Mouse (Mus musculus) midbrain, embryonic 13.5 days (tissue): ENCODE measurements around the gene Prkcb. TPM values are rescaled to one million over a fixed set of nuclear protein-coding genes. Genes with fewer than 3 reads are reported as not detected.

Experiments used
- ATAC-seq: fragments of 200-750 bp; cut with Nextera tagmentation; 2 replicates; pipeline ENCODE4 v1.8.0; 2017; ENCODE audit warnings: mild to moderate bottlenecking, moderate TSS enrichment, moderate library complexity
- H3K27ac ChIP-seq: fragments of 300-500 bp; sonication (generic); 2 replicates; pipeline ENCODE4 v1.5.1; 2015; ENCODE audit warnings: inconsistent platforms, mild to moderate bottlenecking, moderate library complexity
- H3K27me3 ChIP-seq: fragments of 300-500 bp; sonication (generic); 2 replicates; pipeline ENCODE4 v1.6.1; 2015; ENCODE audit warnings: mild to moderate bottlenecking, inconsistent platforms
- H3K36me3 ChIP-seq: fragments of 300-500 bp; sonication (generic); 2 replicates; pipeline ENCODE4 v1.6.1; 2015; ENCODE audit warnings: mild to moderate bottlenecking, inconsistent platforms
- H3K4me1 ChIP-seq: fragments of 300-500 bp; sonication (generic); replicated peaks from 2 replicates; pipeline ENCODE4 v1.6.1; 2015; ENCODE audit warnings: inconsistent platforms
- H3K4me2 ChIP-seq: fragments of 300-500 bp; sonication (generic); replicated peaks from 2 replicates; pipeline ENCODE4 v1.6.1; 2015; ENCODE audit warnings: moderate library complexity, mild to moderate bottlenecking, inconsistent platforms
- H3K4me3 ChIP-seq: fragments of 300-500 bp; sonication (generic); replicated peaks from 2 replicates; pipeline ENCODE4 v1.5.1; 2015; ENCODE audit warnings: mild to moderate bottlenecking, inconsistent platforms
- H3K9ac ChIP-seq: fragments of 300-500 bp; sonication (generic); replicated peaks from 2 replicates; pipeline ENCODE4 v1.6.1; 2015; ENCODE audit warnings: mild to moderate bottlenecking, inconsistent platforms
- H3K9me3 ChIP-seq: fragments of 300-500 bp; sonication (generic); 2 replicates; pipeline ENCODE4 v1.6.1; 2016; ENCODE audit warnings: mild to moderate bottlenecking, inconsistent platforms
- WGBS: fragments of 180-500 bp; shearing (Covaris S2); methylation state at CpG from one replicate; pipeline ENCODE4 v1.1.7; 2015; 5-methylcytosine and 5-hydroxymethylcytosine counted together
- polyA plus RNA-seq: library from polyadenylated mRNA; unstranded; fragments of >200 nt; fragmentation: Nextera tagmentation; extraction: Ambion mirVana; gene quantifications from 2 replicates; pipeline ENCODE4 v1.2.1, GENCODE M21; 2015

The Prkcb gene
- polyA plus RNA-seq, 1 experiment from 2014 or later, result 46.4 TPM

GRCm38 (mm10) chr7:122566011-122566410 lies 277.5 kb downstream of the Prkcb start:
- H3K36me3 ChIP-seq, result no peaks in the 10 kb centered on the region
- H3K4me2 ChIP-seq, result no peak overlapping the region
- H3K4me1 ChIP-seq, result no peaks in the 10 kb centered on the region
- no peak overlapping the region for H3K4me3 ChIP-seq
- 66% methylated on average over 7 of the region's 7 CpGs for WGBS
- no peak overlapping the region for H3K9ac ChIP-seq
- no peaks in the 10 kb centered on the region for H3K9me3 ChIP-seq
- H3K27me3 ChIP-seq, result no peaks in the 10 kb centered on the region
- no peak overlapping the region for H3K27ac ChIP-seq
- ATAC-seq, result no peak

- Histone ChIP-seq H3K4me1 (no peaks in the 10 kb centered on the region), H3K9ac (no peak overlapping the region), H3K36me3 (no peaks in the 10 kb centered on the region), H3K27me3 (no peaks in the 10 kb centered on the region), H3K4me3 (no peak overlapping the region), H3K27ac (no peak overlapping the region), H3K4me2 (no peak overlapping the region), H3K9me3 (no peaks in the 10 kb centered on the region)
- 78% methylated on average over 7 of the region's 7 CpGs for WGBS
- ATAC-seq, result no peak
Measured at GRCm38 (mm10) chr7:122568787-122569186, 280.2 kb downstream of the Prkcb start.

DNA sequence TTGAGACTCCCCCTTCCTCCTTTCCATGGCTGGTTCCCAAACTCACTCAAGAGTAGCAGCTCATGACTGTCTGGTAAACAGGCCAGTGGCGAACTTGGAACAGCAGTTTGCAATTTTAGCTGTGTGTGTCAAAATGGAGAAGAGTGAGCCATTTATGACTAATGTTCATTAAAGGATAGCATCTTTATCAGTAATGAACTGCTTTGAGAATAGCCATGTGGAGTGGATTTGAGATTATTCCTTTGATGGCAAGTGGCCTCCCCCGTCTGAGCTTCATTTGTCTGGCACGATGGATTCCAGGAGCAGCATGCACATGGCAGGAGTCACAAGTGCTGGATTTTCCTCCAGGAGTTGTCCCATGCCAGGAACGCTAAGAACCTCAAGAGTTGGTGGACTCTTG lies 281.9 kb downstream of the Prkcb start:
- H3K9ac ChIP-seq, result no peak overlapping the region
- H3K4me2 ChIP-seq, result no peak overlapping the region
- no peaks in the 10 kb centered on the region for H3K27me3 ChIP-seq
- no peak overlapping the region for H3K4me3 ChIP-seq
- 0 out of 2 replicates have a peak, but pooled peaks cover 5% of the 10 kb centered on the region for H3K4me1 ChIP-seq
- ATAC-seq, result no peak
- H3K27ac ChIP-seq, result no peak overlapping the region
- WGBS, result 74% methylated on average over 4 of the region's 4 CpGs
- no peaks in the 10 kb centered on the region for H3K36me3 ChIP-seq
- H3K9me3 ChIP-seq, result no peaks in the 10 kb centered on the region

DNA sequence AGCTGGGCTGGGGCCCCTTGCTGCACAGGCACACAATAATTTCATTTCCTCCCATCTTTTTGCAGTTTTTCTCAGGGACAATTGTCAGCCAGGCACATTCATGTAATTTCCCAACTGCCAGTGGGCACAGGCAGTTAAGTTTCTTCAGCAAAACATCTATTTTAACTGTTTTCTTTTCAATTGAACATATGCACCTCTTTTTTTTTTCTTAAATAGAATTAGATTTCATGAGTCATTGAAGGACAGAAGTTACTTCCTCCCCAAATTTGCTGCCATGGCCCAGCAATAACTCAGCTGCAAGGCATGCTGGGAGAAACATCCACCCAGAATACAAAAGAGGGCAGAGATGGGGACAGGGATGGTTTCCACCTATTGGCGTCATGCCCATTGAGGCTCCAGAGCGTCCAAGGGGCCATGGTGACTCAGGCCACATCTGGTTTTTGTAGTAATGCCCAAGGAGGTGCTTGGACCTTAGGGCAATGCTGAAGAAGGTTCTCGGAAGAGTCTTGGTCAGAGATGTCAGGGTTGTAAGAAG lies 284.6 kb downstream of the Prkcb start:
- Histone ChIP-seq H3K9ac (no peak overlapping the region), H3K27me3 (no peaks in the 10 kb centered on the region), H3K4me1 (0 out of 2 replicates have a peak, but pooled peaks cover 9% of the 10 kb centered on the region), H3K36me3 (no peaks in the 10 kb centered on the region), H3K4me3 (no peak overlapping the region), H3K9me3 (no peaks in the 10 kb centered on the region), H3K4me2 (no peak overlapping the region), H3K27ac (no peak overlapping the region)
- 92% methylated on average over 3 of the region's 3 CpGs for WGBS
- ATAC-seq, result no peak

DNA sequence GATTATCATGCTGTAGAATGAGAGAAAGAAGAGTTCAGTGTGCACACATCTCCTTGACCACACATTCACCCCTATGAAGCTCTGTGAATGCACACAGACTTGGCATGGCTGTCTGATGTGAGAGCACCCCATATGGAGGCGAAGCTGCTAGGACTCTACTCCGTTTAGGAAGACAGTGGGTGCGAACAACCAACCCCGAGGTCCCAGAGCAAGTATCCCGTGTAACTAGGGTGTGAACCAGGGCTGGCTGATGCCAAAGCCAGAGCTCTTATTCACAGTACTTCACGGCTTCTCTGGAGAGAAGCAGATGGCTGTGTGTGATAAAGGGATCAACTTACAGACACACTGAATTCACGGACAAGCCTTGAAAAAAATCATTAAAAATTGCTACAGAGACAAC lies 285.9 kb downstream of the Prkcb start:
- Histone ChIP-seq H3K27me3 (no peaks in the 10 kb centered on the region), H3K4me2 (no peak overlapping the region), H3K36me3 (no peaks in the 10 kb centered on the region), H3K4me1 (0 out of 2 replicates have a peak, but pooled peaks cover 9% of the 10 kb centered on the region), H3K9ac (no peak overlapping the region), H3K27ac (no peak overlapping the region), H3K4me3 (no peak overlapping the region), H3K9me3 (no peaks in the 10 kb centered on the region)
- WGBS, result 83% methylated on average over 7 of the region's 7 CpGs
- ATAC-seq, result no peak

DNA sequence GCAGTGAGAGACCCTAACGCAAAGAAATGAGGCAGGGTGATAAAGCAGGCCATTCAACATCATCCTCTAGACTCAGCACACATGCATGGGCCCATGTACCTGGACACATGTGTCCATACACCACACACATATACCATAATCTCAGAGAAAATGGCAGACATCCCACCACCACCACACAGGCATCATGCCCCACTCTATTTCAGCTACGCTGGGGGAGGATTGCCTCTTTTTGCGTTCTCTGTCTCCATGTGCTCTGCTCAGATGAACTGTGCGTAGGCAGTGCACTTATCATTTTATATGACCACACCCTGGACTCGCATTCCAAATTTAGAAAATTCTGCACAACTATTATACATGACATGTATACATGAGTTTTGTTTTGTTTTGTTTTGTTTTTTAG lies 286.5 kb downstream of the Prkcb start:
- no peak overlapping the region for H3K9ac ChIP-seq
- no peak overlapping the region for H3K4me3 ChIP-seq
- WGBS, result 85% methylated on average over 5 of the region's 5 CpGs
- no peak for ATAC-seq
- H3K4me2 ChIP-seq, result no peak overlapping the region
- 0 out of 2 replicates have a peak, but pooled peaks cover 9% of the 10 kb centered on the region for H3K4me1 ChIP-seq
- H3K36me3 ChIP-seq, result no peaks in the 10 kb centered on the region
- H3K27ac ChIP-seq, result no peak overlapping the region
- no peaks in the 10 kb centered on the region for H3K27me3 ChIP-seq
- no peaks in the 10 kb centered on the region for H3K9me3 ChIP-seq

GRCm38 (mm10) chr7:122575506-122575905 lies 287.0 kb downstream of the Prkcb start:
- Histone ChIP-seq H3K27me3 (no peaks in the 10 kb centered on the region), H3K4me3 (no peak overlapping the region), H3K9me3 (no peaks in the 10 kb centered on the region), H3K4me1 (0 out of 2 replicates have a peak, but pooled peaks cover 9% of the 10 kb centered on the region), H3K36me3 (no peaks in the 10 kb centered on the region), H3K4me2 (no peak overlapping the region), H3K27ac (no peak overlapping the region), H3K9ac (no peak overlapping the region)
- WGBS, result 29% methylated on average over 8 of the region's 8 CpGs
- ATAC-seq, result no peak

DNA sequence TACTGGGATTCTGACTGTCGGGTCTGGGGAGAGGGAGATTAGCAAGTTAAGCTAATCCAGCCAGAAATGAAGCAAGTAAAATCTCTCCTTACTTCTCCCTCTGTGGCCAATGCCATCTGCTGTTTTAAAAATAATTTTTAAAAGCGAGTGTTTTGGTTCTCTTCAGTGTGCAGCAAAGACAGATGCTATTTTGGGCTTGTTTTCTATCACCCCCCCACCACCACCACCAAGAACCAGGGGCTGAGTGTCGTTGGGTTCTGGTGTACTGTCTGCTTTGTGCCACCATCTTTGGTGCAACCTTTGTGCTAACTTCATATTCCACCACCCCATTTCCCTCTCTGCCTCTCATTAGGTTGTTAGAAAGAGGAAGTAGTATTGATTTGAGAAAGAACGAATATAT lies 289.0 kb downstream of the Prkcb start:
- Histone ChIP-seq H3K27me3 (no peaks in the 10 kb centered on the region), H3K4me3 (no peak overlapping the region), H3K9ac (no peak overlapping the region), H3K27ac (no peak overlapping the region), H3K9me3 (no peaks in the 10 kb centered on the region), H3K36me3 (no peaks in the 10 kb centered on the region), H3K4me2 (no peak overlapping the region), H3K4me1 (0 out of 2 replicates have a peak, but pooled peaks cover 9% of the 10 kb centered on the region)
- ATAC-seq, result no peak
- 80% methylated on average over 4 of the region's 4 CpGs for WGBS

DNA sequence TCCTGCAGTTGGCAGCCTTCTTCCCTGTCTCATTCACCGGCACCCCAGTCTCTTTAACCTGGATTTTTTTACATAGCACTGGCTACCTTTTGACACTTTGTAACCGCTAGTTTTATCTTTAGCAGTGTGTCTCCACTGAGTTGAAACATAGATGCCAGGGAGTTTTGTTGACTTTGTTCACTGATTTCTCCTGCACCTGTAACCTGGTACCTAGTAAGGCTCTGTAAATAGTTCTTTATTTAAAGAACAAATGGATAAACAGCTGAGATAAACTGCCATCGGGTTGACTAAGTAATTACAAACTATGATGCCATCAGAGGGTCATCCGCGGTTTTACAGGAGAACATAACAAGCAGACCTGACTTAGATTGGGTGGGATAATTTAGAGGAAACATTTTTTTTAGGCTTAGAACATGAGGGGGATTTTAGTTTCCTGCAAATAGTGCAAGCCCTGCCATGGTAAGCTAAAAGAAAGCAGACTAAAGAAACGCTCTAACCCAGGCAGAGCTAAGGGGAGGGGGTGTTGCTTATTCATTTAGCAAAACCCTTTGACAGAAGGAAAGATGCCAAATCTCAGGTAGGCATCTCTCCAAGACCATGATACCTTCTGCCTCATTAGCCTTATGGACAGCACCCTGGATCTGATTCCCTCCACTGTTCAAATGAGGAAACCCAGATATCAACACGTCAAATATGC lies 291.1 kb downstream of the Prkcb start:
- no peak overlapping the region for H3K9ac ChIP-seq
- H3K9me3 ChIP-seq, result no peaks in the 10 kb centered on the region
- 0 out of 2 replicates have a peak, but pooled peaks cover 9% of the 10 kb centered on the region for H3K4me1 ChIP-seq
- H3K4me3 ChIP-seq, result no peak overlapping the region
- H3K27ac ChIP-seq, result no peak overlapping the region
- H3K27me3 ChIP-seq, result no peaks in the 10 kb centered on the region
- H3K4me2 ChIP-seq, result no peak overlapping the region
- ATAC-seq, result no peak
- 92% methylated on average over 7 of the region's 7 CpGs for WGBS
- H3K36me3 ChIP-seq, result no peaks in the 10 kb centered on the region

DNA sequence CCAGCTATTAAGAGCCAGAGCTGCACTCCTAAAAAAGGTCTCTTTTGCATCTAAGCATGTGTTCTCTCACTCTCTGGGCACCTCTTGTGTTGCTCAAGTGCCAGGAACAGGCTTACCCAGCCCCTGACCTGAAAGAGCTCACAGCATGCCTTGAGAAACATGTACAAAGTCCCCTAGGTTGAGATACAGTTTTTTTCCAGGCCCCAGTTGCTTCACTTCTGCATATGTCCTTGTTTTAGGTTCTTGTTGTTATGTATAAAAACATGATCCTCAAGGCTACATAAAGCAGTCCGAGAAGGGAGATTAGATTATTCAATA lies 291.6 kb downstream of the Prkcb start:
- H3K27ac ChIP-seq, result no peak overlapping the region
- no peak overlapping the region for H3K9ac ChIP-seq
- no peaks in the 10 kb centered on the region for H3K9me3 ChIP-seq
- no peaks in the 10 kb centered on the region for H3K27me3 ChIP-seq
- ATAC-seq, result no peak
- H3K4me1 ChIP-seq, result 0 out of 2 replicates have a peak, but pooled peaks cover 6% of the 10 kb centered on the region
- H3K4me2 ChIP-seq, result no peak overlapping the region
- H3K36me3 ChIP-seq, result no peaks in the 10 kb centered on the region
- 87% methylated on average over 1 of the region's 1 CpGs for WGBS
- no peak overlapping the region for H3K4me3 ChIP-seq

DNA sequence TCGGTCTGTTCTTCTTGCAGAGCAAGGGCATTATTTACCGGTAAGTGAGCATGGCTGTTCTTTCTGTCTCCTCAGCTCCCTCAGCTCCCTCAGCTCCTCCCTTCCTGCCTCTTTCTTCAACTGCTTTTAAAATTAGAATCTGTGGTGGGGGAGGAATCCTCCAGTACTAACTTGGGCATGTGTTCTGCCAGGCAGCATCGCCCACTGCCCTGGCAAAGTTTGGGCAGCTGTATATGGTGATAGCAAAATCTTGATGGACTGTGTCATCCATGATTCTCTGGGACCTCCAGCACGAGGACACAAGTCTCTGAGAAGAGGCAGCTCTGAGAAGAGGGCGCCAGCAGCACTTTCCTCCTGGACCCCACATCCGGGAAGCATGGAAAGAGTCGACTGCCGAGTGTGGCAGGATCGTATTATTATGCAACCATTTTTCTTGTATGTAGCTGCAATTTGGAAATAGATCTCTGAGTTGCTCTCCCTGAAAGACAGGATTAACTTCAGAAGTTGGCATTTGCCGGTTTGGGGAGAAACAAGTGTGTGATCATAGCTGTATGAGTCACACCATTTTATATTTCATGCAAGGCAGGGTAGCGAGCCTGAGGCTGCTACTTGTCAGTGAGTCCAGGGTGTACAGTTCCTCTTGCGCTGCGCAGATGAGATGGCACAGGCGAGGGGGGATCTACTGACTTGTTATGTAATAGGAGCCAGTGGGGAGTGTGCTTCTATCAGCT lies 296.0 kb downstream of the Prkcb start:
- Histone ChIP-seq H3K27ac (no peak overlapping the region), H3K9me3 (no peaks in the 10 kb centered on the region), H3K27me3 (no peaks in the 10 kb centered on the region), H3K4me2 (no peak overlapping the region), H3K4me1 (no peaks in the 10 kb centered on the region), H3K36me3 (no peaks in the 10 kb centered on the region), H3K9ac (no peak overlapping the region), H3K4me3 (no peak overlapping the region)
- ATAC-seq, result no peak
- WGBS, result 87% methylated on average over 14 of the region's 14 CpGs

DNA sequence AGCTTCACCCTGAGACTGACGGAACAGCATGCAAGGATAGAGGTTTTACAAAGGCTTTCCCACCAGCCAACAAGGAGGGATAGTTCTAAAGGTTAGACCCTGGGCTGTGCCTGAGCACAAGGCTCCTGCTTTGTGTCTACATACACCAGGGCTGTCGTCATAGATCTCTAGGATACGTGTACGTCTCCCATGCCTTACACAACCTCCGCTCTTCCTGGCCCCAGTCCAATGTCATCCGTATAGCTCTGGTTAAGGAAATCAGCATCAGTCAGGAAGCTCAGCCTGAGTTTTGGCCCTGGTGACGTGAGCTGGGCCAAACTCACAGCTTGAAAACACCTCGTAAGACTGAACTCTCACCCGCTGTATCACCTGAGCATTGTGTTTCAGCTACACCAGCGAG lies 307.3 kb downstream of the Prkcb start:
- ATAC-seq, result no peak

More for the DNA sequence above, 307.3 kb downstream of the Prkcb start:
- 90% methylated on average over 10 of the region's 10 CpGs for WGBS
- no peak overlapping the region for H3K4me2 ChIP-seq
- H3K4me3 ChIP-seq, result no peak overlapping the region
- no peaks in the 10 kb centered on the region for H3K27me3 ChIP-seq
- no peak overlapping the region for H3K27ac ChIP-seq
- H3K4me1 ChIP-seq, result peaks cover 7% of the 10 kb centered on the region
- no peak overlapping the region for H3K9ac ChIP-seq
- H3K9me3 ChIP-seq, result no peaks in the 10 kb centered on the region
- H3K36me3 ChIP-seq, result no peaks in the 10 kb centered on the region
